Mouse (Mus musculus) gastrocnemius, postnatal 36 days (tissue): ENCODE results near the gene Cacul1. TPM values are rescaled to one million over a fixed set of nuclear protein-coding genes. Genes with fewer than 3 reads are reported as not detected.

ENCODE experiments used
- DNase-seq, 2 experiments: peaks; one replicate each; pipeline ENCODE4 v3.0.0; 2022
- intact Hi-C: fragments of 180-260 bp; cut with DNase I; formaldehyde crosslinking; loops from one replicate; pipeline ENCODE4 v1.15.1; 2025
- microRNA-seq, 2 experiments: library from miRNA; unstranded; fragments of <30 nt; microRNA quantifications; one replicate each; pipeline ENCODE4 v1.2.0; 2021
- total RNA-seq, 2 experiments: library from RNA; stranded (reverse); gene quantifications; 2 replicates each; pipeline ENCODE4 v1.2.3; 2021

The Cacul1 gene
- total RNA-seq, 2 experiments from 2014 or later, result 31.0 to 31.3 TPM

GRCm38 (mm10) chr19:60543302-60543701, 37.5 kb downstream of the Cacul1 start:
- intact Hi-C loops, result no loop called here
- DNase-seq, result no peak

GRCm38 (mm10) chr19:60531897-60532296, 48.9 kb downstream of the Cacul1 start:
- no peak for DNase-seq
- intact Hi-C loops, result no loop called here

- intact Hi-C loops, result no loop called here
- no peak for DNase-seq
Observed at GRCm38 (mm10) chr19:60530171-60530570, 50.7 kb downstream of the Cacul1 start.

- no peak for DNase-seq
- intact Hi-C loops, result no loop called here
Observed at GRCm38 (mm10) chr19:60529302-60529701, 51.5 kb downstream of the Cacul1 start.

GRCm38 (mm10) chr19:60528602-60529001, 52.2 kb downstream of the Cacul1 start:
- no peak for DNase-seq
- intact Hi-C loops, result no loop called here

- intact Hi-C loops, result no loop called here
- DNase-seq, result no peak
Observed at GRCm38 (mm10) chr19:60526876-60527275, 53.9 kb downstream of the Cacul1 start.

DNA sequence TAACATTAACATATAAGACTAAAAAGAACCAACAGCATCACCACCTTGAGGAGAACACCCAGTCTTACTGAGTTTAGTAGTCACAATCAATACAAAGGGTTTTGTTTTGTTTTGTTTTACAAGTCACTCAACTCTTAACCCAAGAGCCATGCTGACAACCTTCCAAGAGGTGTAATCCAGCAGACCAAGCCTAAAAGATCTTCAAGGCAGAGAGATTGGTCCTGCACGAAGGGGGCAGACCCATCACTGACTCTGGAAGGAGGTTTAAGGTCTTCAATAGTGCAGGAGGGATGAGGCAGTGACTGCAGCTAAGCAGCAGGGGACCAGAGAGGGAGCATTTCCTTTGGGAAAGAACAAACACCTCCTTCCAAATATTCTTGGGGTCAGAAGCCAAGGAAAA, 55.7 kb downstream of the Cacul1 start:
- no peak for DNase-seq
- intact Hi-C loops, result no loop called here

- no peak for DNase-seq
- intact Hi-C loops, result no loop called here
Observed at GRCm38 (mm10) chr19:60524678-60525077, 56.1 kb downstream of the Cacul1 start.

DNA sequence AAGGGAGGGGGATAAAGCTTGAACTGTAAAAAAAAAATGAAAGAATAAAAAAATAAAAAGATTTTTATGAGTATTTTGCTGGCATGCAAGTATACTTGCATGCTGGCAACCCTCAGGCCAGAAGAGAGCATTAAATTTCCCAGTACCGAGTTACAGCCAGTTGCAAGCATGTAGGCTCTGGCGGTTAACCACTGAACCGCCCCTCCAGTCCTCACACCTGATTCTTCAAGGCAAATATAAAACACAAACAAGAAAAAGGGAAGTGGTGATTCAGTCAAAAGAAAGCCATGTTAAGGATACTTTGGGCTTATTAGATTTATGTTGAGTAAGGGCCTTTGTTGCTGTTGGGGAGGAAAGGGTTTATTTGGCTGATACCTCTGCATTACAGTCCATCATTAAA, 60.7 kb downstream of the Cacul1 start:
- intact Hi-C loops, result no loop called here
- DNase-seq, result no peak

DNA sequence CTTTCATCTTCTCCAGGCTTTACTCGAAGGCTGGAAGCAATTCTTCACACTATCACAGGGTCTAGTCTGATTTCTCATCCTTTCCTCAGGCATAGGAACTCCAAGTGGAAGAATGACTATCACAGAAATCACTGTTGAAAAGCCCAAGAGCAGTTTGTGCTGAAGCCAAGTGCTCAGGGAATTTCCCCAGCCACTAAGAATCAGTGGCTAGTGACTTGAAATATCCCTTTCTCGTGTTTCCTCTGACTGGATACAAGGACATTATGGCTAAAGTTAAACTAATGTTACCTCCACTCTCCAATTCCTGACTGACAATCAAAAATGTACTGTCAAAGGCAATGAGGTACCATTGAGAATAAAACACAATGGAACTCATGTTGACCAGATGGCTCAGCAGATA, 65.8 kb downstream of the Cacul1 start:
- intact Hi-C loops, result no loop called here

GRCm38 (mm10) chr19:60513431-60513830, 67.4 kb downstream of the Cacul1 start:
- no peak for DNase-seq
- intact Hi-C loops, result no loop called here

More for the DNA sequence above, 65.8 kb downstream of the Cacul1 start:
- no peak for DNase-seq

- intact Hi-C loops, result no loop called here
- DNase-seq, result no peak
Observed at GRCm38 (mm10) chr19:60500209-60500608, 80.6 kb downstream of the Cacul1 start.

GRCm38 (mm10) chr19:60497171-60497570, 83.7 kb downstream of the Cacul1 start:
- intact Hi-C loops, result no loop called here
- DNase-seq, result no peak

DNA sequence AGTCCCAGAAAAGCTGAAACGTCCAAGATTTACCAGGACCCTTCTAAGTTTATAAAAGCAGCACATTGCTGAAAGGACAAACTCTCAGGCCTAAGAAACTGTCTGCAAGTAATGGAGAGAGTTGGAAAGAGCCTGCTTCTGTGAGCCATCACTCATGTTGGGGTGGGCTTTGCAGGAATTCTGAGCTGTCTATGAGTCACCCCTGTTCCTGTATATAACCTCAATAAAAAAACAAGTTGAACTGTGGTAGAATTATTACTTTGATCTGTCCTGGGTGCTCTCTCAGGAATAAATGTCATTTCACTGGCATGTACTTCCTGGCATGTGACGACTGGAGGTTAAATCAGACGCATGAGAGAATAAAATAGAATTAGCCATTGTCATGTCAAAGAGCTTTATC, 85.1 kb downstream of the Cacul1 start:
- no peak for DNase-seq
- intact Hi-C loops, result no loop called here

- intact Hi-C loops, result no loop called here
Observed at GRCm38 (mm10) chr19:60489566-60489965, 91.3 kb downstream of the Cacul1 start.

GRCm38 (mm10) chr19:60485261-60485660, 95.6 kb downstream of the Cacul1 start:
- no peak for DNase-seq
- intact Hi-C loops, result no loop called here

More at GRCm38 (mm10) chr19:60489566-60489965, 91.3 kb downstream of the Cacul1 start:
- no peak for DNase-seq

- intact Hi-C loops, result no loop called here
- DNase-seq, result no peak
Observed at GRCm38 (mm10) chr19:60478859-60479258, 102.0 kb downstream of the Cacul1 start.

GRCm38 (mm10) chr19:60477788-60478187, 103.0 kb downstream of the Cacul1 start:
- intact Hi-C loops, result no loop called here
- DNase-seq, result no peak

Small RNAs within 50 kb of the gene (microRNA-seq; reads per million reads assigned to microRNA genes)
- gene Gm25238, result 0 reads per million in 2 experiments

Other genes starting within 250 kb of the Cacul1 start
- not detected for gene Prlhr, start 112.7 kb downstream of the Cacul1 start, total RNA-seq
- under 1 TPM; 0.05 to 0.10 TPM for gene Nanos1, start 175.0 kb upstream of the Cacul1 start, total RNA-seq
- gene Eif3a, start 209.6 kb upstream of the Cacul1 start, total RNA-seq, result 10 to 100 TPM; 72.2 to 83.8 TPM
- gene Fam45a, start 230.6 kb upstream of the Cacul1 start, total RNA-seq, result 10 to 100 TPM in 1 of 2 experiments, 1 to 10 TPM in 1; 9.5 to 10.4 TPM